Mouse (Mus musculus): ENCODE data around the gene Krtap28-10.

Krtap28-10 gene

GRCm38 (mm10) chr1:83042380-83042779 lies at the start of gene Krtap28-10:
Gene Krtap28-10 (minus strand): TSS chr1:83042480.
- DNase-seq (ENCODE audit: low read depth, low spot score) = no peak

- DNase-seq (ENCODE audit: low read depth, low spot score) = peak; percentile 84
Observed at GRCm38 (mm10) chr1:83091268-83091667, 49.0 kb upstream of the Krtap28-10 start.

- no peak for DNase-seq (ENCODE audit: low read depth, low spot score)
Observed at GRCm38 (mm10) chr1:83084790-83085189, 42.5 kb upstream of the Krtap28-10 start.

GRCm38 (mm10) chr1:83077016-83077415 lies 34.7 kb upstream of the Krtap28-10 start:
- DNase-seq (ENCODE audit: low read depth, low spot score) = no peak

GRCm38 (mm10) chr1:83076190-83076917 lies 34.1 kb upstream of the Krtap28-10 start:
- peak; percentile 71 for DNase-seq (ENCODE audit: low read depth, low spot score)

- DNase-seq (ENCODE audit: low read depth, low spot score) = no peak
Observed at GRCm38 (mm10) chr1:83075526-83076189, 33.4 kb upstream of the Krtap28-10 start.

- DNase-seq (ENCODE audit: low read depth, low spot score) = no peak
Observed at GRCm38 (mm10) chr1:83067205-83067604, 24.9 kb upstream of the Krtap28-10 start.

- DNase-seq (ENCODE audit: low read depth, low spot score) = no peak
Observed at GRCm38 (mm10) chr1:83066577-83066976, 24.3 kb upstream of the Krtap28-10 start.

- peak; percentile 81 for DNase-seq (ENCODE audit: low read depth, low spot score)
Observed at GRCm38 (mm10) chr1:83064851-83065250, 22.6 kb upstream of the Krtap28-10 start.

GRCm38 (mm10) chr1:83060643-83061042 lies 18.4 kb upstream of the Krtap28-10 start, which contains the start of gene Krtap28-13:
Gene Krtap28-13 (plus strand): TSS chr1:83060930.
- no peak for DNase-seq (ENCODE audit: low read depth, low spot score)

- DNase-seq (ENCODE audit: low read depth, low spot score) = no peak
Observed at GRCm38 (mm10) chr1:83059278-83059677, 17.0 kb upstream of the Krtap28-10 start, which contains the start of gene A030005K14Rik. Gene A030005K14Rik (minus strand): TSS chr1:83059378.

GRCm38 (mm10) chr1:83058481-83058880 lies 16.2 kb upstream of the Krtap28-10 start:
- no peak for DNase-seq (ENCODE audit: low read depth, low spot score)

- DNase-seq (ENCODE audit: low read depth, low spot score) = no peak
Observed at GRCm38 (mm10) chr1:83044882-83045427, 2.7 kb upstream of the Krtap28-10 start, which contains the start of gene Gm47969. Gene Gm47969 (plus strand): TSS chr1:83044932.

- DNase-seq (ENCODE audit: low read depth, low spot score) = no peak
Observed at GRCm38 (mm10) chr1:83039080-83039479, 3.2 kb downstream of the Krtap28-10 start.

GRCm38 (mm10) chr1:83038109-83038672 lies 4.1 kb downstream of the Krtap28-10 start, which contains the start of gene Slc19a3:
Gene Slc19a3 (minus strand): TSS chr1:83038448.
- no peak for DNase-seq (ENCODE audit: low read depth, low spot score)

- no peak for DNase-seq (ENCODE audit: low read depth, low spot score)
Observed at GRCm38 (mm10) chr1:83036892-83037667, 5.2 kb downstream of the Krtap28-10 start.

GRCm38 (mm10) chr1:83034509-83034908 lies 7.8 kb downstream of the Krtap28-10 start:
- DNase-seq (ENCODE audit: low read depth, low spot score) = no peak

GRCm38 (mm10) chr1:83032508-83032907 lies 9.8 kb downstream of the Krtap28-10 start:
- no peak for DNase-seq (ENCODE audit: low read depth, low spot score)

GRCm38 (mm10) chr1:83031950-83032349 lies 10.3 kb downstream of the Krtap28-10 start:
- DNase-seq (ENCODE audit: low read depth, low spot score) = no peak

- DNase-seq (ENCODE audit: low read depth, low spot score) = no peak
Observed at GRCm38 (mm10) chr1:83016556-83016955, 25.7 kb downstream of the Krtap28-10 start.

GRCm38 (mm10) chr1:83015329-83015879 lies 26.9 kb downstream of the Krtap28-10 start:
- DNase-seq (ENCODE audit: low read depth, low spot score) = no peak

All from 3T3-L1 (cell line).